Mouse (Mus musculus) large intestine, adult 2 months (tissue): Measurements from ENCODE around the gene Haus8. TPM values are rescaled to one million over a fixed set of nuclear protein-coding genes. Genes with fewer than 3 reads are reported as not detected.
A peak's percentile ranks its signal among the peaks of the same experiment; 100 is the strongest.
"Not testable (repeated sequence)": the region's sequence is repeated elsewhere in the genome, so short reads cannot be mapped to it uniquely, and the experiment has no call there.

Source experiments
- DNase-seq: peaks from one replicate; pipeline ENCODE4 v3.0.0-alpha.2; 2012; ENCODE audit warnings: low read depth, low spot score
- WGBS: fragments of 180-500 bp; shearing (Covaris S2); methylation state at CpG from one replicate; pipeline ENCODE4 v1.1.7; 2018; 5-methylcytosine and 5-hydroxymethylcytosine counted together
- polyA plus RNA-seq: library from polyadenylated mRNA; depleted of rRNA; stranded (reverse); fragments of >200 nt; gene quantifications from 2 replicates; pipeline ENCODE4 v1.2.3, GENCODE M21; 2012

The Haus8 gene
- polyA plus RNA-seq, 1 experiment = 8.5 TPM

DNA sequence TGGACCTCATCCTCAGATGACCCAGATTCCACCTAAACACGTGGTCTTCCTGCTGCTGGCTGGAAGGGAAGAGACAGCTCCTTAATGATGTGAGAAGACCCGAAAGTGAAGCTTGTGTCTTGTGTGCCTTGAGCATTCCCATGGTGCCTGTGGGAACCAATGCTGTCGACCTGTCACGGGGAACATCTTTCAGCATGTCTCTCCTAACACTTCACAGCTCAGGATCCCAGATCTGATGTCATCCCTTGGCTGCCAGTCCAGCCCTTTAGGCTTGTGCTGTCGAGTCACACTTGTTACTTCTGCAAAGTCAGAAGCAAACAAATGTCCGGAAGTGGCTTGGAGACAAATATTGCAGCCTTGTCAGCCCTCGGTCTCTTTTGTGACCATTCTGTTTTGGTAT, 16.4 kb upstream of the Haus8 start:
- no peak for DNase-seq
- WGBS = 58% methylated on average over 7 of the region's 7 CpGs

DNA sequence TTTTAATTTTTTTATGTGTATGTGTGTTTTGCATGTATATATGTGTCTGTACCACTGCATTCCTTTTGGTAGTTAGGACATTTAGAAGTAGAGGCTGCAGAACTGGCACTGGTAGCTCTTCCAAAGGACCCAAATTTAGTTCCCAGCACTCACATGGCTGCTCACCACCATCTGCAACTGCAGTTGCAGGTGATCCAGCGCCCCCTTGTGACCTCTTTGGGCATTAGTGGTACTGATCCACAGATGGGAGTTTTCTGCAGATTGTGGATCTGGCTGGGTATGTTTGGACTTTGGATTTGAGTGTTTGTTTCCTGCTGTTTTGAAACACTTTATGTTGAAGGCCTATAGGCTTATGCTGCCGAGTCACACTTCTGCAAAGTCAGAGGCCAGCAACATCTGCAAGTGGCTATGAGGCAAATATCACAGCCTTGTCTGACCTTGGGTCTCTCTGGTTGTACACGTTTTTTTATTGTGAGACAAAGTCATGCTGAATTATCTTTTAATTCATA, 15.8 kb upstream of the Haus8 start:
- WGBS = 30% methylated on average over 3 of the region's 3 CpGs
- no peak for DNase-seq

DNA sequence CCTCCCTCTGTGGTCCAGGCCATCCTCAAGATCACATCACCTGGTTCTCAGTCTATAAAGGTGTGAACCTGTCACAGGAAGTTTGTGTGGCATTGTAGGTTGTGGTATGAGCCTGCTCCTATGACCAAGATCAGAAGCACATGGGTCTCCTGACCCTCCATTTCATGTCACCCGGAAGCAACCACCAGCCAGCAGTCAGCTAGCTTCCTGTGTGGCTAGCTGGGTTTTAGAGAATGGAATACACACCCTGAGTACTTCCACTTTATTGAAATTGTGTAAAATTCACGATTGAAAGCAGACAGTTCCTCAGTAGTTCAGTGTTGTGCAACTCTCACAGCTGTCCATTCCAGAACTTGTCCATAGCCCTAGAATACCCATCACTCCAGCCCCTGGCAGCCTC, 13.5 kb upstream of the Haus8 start:
- WGBS = 45% methylated on average over 2 of the region's 2 CpGs
- DNase-seq = not testable (repeated sequence)

DNA sequence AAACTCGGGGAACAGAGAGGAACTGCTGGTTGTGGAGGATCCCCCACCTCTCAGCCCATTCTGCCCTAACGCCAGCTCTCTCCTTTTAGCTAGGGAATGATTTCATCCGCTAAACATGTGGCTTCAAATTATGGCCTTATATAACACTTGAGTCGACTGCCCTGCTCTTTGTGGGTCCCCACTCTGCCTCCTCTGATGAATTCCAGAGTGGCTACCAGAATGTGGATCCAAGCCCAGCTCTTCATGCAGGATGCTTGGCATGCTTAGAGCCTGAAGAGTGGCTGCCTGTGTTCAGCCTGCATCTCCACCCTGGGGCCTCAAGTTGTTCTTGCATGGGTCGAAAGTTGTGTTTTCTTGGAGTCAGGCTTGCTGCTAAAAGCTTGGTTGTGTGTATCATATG, 9.9 kb upstream of the Haus8 start:
- DNase-seq = no peak
- WGBS = 54% methylated on average over 5 of the region's 5 CpGs

DNA sequence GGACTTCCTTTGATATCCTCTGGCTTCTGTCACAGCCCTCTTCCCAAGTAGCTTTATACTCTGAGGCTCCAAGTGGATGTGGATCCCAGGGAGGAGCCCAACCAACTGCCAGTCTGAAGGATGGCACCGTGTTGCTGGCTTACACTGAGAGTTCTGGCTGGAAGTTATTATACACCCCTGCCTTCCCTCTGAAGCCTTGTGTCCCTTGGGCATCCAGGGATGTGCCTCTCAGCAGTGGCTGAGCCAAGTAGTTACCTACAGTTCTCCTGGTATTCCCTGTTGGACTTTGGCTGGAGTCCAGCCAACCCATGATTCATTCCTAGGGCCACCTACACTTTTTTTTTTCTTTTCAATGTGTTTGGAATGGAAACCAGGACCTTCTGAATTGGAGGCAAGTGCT, 9.0 kb upstream of the Haus8 start:
- not testable (repeated sequence) for DNase-seq
- WGBS = 68% methylated on average over 1 of the region's 1 CpGs

DNA sequence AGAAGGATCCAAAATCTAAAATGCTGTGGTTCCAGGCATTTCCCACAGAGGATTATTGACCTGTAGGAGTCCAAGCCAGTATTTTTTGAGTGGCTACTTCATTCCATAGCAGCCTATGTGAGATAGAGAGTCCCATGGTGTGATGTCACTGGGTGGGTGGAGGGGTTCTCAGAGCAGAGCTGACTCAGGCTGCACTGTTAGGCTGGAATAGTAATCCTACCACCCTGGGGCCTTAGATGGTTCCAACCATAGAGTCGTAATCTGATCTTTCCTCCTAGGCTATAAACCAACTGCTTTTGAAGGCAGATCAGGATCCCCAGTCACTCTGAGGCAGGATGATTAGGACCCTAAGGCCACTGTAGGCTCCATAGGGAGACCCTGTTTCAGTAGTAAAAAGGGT, 6.7 kb upstream of the Haus8 start:
- not testable (repeated sequence) for DNase-seq
- 77% methylated on average over 1 of the region's 1 CpGs for WGBS

DNA sequence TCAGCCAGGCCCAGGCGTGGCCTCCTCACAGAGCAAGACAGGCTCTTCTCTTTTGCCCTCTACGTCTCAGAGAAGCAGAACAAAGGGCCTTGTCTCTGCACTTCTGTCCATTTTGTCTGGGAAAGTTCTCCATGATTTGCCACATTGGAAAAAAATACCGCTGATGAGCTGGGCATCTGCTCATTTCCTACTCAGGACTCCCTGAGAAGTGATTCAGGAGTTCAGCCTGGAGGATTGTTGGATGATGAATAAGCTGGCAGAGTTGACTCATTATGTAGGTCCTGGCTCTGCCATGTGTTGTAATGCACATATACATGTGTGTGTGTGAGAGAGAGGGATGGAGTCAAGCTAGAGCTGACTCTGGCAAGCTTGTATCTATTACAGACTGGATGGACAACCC, 3.4 kb upstream of the Haus8 start:
- DNase-seq = no peak
- WGBS = 92% methylated on average over 3 of the region's 3 CpGs

DNA sequence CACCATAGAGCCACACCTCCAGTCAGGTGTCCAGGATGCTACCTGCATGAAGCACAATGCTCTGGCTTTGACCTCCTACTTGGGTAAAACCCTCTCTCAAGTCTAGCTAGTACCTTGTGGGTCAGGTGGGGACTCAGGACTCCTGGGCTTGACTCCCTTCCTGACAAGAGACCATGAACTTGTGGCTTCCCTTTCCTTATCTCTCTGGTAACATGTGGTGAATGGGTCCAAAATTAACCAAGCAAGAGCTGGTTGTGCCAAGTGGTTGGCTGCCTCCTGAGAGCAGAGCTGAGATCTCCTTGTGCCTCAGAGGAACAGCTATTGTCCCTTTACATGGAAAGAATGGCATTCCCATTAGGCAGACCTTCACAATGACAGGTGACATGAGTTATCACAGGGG, 1.7 kb upstream of the Haus8 start:
- DNase-seq = no peak

DNA sequence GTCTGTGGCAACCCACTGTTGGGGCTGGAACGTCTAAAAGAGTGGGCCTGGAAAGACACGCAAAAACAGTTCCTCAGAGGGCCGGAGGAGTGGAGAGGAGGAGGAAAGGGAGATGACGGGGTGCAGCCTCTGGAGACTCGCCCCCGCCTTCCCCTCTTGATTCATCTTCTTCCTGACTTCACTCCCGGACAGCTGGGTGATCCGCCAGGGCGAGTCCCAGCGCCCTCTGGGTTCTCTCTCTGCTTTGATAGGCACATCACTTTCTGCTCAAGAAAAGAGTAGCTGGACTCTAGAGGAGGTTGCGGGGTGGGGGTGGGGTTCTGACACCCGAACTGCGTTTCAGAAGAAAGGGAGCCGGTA, 397 bp upstream of the Haus8 start:
- DNase-seq = peak; percentile 24
- WGBS = under 1% methylated on average over 14 of the region's 14 CpGs

DNA sequence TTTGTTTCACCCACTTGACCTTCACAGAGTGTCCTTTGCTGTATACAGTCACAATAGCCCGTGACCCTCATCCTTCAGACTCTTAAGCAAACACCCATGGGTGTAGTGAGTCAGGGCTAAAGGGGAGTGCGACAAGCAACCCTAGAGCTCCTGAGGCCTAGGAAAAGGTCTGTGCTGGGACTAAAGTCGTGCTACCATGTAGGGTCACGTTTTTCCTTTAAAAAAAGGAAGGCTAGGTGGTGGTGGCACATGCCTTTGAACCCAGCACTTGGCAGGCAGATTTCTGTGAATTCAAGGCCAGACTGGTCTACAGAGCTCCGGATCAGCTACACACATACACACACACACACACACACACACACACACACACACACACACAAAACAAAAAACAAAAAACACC, 1.1 kb downstream of the Haus8 start:
- DNase-seq = no peak
- WGBS = 11% methylated on average over 5 of the region's 5 CpGs

DNA sequence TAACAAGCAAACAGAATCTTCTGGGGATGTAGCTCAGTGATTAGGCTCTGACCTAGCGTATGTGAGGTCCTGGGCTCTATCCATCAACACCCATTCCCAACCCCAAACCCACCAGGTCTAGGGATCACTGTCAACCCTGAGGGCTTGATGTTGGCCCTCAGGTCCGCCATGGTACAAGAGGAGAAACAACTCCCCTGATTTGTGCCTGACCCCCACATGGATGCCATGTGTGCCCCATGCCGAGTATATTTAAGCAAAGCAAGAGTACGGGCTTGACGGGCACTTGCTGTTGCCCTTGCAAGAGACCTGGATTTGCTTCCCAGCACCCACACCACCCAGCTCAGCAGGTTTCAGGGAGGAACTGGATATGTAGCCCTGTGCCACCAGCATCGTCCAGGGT, 4.4 kb downstream of the Haus8 start:
- DNase-seq = not testable (repeated sequence)
- WGBS = 95% methylated on average over 6 of the region's 6 CpGs

DNA sequence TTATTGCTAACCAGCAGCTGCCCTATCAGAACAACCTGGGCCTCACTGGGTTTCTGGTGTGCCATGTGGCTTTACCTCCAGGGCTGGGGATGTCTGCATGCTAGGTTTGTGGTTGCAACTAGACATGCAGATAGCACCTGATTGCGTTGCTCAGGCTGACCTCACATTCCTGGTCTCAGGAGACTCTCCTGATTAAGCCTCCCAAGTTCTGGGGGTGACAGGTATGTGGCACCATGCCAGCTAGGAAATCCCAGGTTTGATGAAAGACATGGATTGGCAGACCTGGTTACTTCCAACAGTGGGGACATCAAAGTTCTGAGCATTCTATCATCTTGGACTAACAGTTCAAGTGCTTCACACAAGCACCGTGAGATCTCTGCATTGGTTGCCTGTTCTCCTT, 5.0 kb downstream of the Haus8 start:
- DNase-seq = no peak
- WGBS = 100% methylated on average over 2 of the region's 2 CpGs

DNA sequence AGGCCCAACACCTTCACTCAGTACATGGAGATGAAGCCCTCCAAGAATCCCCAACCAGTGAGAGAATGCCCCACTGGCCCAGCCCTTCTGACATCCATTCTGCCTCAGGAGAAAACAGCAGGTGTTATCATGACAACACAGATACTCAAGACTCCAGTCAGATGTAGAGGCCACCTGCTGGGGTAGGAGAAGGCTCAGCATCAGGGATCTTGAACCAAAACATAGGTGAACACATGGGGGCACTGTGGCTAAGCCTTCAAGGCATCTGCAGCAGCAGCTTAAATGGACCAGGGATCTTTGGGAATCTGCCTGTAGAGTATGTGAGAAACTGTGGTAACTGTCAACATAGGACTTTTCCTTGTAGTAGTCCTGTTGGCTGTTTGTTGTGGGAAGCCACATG, 11.5 kb downstream of the Haus8 start:
- no peak for DNase-seq

DNA sequence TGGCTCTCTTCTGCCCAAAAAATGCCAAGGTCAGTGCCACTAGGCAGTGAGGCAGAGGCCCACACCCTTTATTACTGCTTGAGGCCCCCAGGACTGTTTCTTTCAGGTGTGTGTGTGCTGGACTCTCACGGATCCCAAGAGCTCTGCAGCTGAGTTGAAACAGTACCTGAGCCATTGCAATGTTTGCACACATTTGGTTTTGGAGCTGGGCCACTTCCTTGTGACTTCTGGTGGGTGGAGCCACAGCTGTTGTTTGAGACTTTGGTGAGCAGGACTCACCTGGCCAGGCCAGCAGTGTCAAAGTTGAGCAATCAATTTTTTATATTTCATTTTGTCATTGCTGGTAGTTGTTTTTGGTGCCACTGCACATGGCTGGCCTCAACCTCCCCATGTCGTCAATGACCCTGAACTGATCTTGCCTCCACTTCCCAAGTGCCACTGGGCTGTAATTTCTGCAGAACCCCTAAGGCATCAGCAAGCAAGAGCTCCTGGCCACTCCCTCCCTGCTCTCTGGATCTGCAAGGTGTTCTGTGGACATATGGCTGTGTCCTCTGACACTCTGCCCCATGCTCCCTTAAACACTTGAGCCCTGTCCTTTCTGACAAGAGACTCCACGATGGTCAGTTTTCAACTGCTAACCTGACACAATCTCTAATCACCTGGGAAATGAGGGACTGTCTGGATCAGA, 16.0 kb downstream of the Haus8 start:
- DNase-seq = peak; percentile 75
- WGBS = 36% methylated on average over 3 of the region's 3 CpGs

DNA sequence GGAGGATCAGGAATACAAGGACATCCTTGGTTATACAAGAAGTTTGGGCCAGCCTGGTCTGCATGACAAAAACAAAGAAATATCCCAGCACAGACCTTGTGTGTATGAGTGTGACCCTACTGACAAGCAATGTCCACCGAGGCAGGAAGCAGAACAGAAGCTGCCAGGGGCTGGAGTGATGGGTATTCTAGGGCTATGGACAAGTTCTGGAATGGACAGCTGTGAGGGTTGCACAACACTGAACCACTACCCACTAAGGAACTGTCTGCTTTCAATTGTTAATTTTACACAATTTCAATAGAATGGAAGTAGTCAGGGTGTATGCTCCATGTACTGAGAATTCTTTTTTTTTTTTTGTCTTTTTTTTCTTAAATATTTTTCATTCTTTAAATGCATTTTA, 24.5 kb downstream of the Haus8 start:
- no peak for DNase-seq
- 97% methylated on average over 1 of the region's 1 CpGs for WGBS

DNA sequence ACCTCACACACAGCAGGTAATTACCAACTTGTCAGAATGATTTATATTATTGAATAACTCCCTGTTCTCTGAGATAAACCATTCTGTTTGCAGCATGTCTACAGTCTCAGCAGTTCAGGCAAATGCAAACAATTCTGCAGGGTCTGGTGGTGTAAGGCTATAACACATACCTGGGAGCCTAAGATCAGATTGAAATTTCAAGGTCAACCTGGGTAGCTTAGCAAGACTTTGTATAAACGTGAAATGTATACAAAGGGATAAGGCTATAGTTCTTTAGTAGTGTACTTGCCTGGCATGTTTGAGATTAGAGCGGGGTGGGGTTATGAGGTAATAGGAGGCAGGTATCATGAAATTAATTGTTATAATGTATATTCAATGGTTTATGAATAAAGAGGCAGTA, 30.0 kb downstream of the Haus8 start:
- 57% methylated on average over 2 of the region's 2 CpGs for WGBS
- DNase-seq = no peak

DNA sequence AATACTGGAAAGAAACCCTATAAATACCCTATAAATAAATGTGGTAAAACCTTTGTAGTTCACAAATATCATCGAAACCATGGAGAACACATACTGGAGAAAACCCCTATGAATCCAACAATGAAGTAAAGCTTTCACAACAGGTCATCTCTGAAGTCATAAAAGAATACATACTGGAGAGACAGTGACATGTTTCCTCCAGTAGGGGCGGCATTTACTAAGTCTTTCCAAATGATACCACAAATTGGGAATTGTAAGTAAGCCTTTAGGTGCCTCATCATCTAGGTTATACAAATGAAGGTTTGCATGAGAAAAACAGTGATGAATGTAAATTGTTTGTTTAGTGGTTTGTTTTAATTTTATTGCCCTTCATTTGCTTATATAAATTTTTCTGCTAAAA, 48.2 kb downstream of the Haus8 start:
- DNase-seq = no peak
- 49% methylated on average over 2 of the region's 2 CpGs for whole genome bisulfite sequencing

DNA sequence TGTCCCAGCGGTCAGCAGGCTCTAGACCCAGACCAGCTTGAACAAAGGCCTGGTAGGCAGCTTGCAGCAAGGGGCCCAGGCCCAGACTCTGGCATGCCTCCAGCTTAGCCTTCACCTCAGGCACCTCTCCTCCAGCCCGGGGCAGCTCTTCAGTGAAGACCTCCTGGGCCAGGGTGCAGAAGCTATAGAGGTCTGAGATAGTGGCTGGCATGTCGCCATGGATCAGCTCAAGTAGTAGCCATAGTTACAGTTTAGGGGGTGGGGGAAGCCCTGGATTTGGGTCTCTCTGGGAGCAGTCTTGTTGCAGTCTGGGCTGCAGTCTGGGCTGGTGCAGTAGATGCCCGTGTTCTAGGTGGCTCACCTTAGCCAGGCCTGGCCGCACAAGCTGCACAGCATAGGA, 58.5 kb downstream of the Haus8 start:
- not testable (repeated sequence) for DNase-seq
- 77% methylated on average over 4 of the region's 5 CpGs for WGBS

DNA sequence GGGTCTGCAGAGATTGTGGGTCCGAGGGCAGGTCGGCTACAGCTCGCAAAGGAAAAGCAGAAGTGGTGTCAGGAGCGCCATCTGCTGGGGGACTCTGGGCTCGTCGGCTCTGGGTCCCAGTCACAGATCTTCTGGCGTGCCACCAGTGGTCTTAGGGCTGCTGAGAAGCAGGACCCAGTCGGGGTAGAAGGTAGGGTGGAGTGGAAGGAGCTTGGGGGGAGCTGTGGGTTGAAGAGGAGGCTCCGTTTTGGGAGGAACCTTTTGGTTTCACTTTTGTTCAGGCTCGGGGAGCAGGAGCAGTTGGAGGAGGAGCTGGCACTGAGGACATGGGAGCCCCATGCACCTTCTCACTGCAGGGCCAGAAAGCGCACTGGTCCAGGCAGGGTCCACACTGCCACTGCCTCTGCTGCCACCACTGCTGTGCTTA, 67.2 kb downstream of the Haus8 start:
- WGBS = 0% methylated on average over 7 of the region's 11 CpGs
- DNase-seq = not testable (repeated sequence)
